Mouse (Mus musculus): Measurements from ENCODE around the gene Kcnj16. TPM values are rescaled to one million over a fixed set of nuclear protein-coding genes. Genes with fewer than 3 reads are reported as not detected.

Kcnj16 gene
- polyA plus RNA-seq, 1 experiment: 0.14 TPM

- Histone ChIP-seq H3K27ac (ENCODE audit: insufficient read depth, low read depth, low read length) (peak within 1 kb of the TSS; percentile 79), H3K4me1 (ENCODE audit: control insufficient read depth, insufficient read depth, insufficient read length, low read length) (peaks cover 4% of the 10 kb centered on the region; the same call in 1 of the 2 replicates)
- TF ChIP-seq CTCF (IDR thresholded peaks at IDR 0.05; ENCODE audit: extremely low read depth, insufficient read length, insufficient replicate concordance, low read depth, low read length): no peak
- peak; percentile 94 for TF ChIP-seq POLR2A (IDR thresholded peaks at IDR 0.05; ENCODE audit: low read depth, low read length)
Observed at GRCm38 (mm10) chr11:111065635-111066298, 97.9 kb downstream of the Kcnj16 start, which contains the start of gene Kcnj2. Kcnj2 (plus strand) TSS chr11:111066164.

DNA sequence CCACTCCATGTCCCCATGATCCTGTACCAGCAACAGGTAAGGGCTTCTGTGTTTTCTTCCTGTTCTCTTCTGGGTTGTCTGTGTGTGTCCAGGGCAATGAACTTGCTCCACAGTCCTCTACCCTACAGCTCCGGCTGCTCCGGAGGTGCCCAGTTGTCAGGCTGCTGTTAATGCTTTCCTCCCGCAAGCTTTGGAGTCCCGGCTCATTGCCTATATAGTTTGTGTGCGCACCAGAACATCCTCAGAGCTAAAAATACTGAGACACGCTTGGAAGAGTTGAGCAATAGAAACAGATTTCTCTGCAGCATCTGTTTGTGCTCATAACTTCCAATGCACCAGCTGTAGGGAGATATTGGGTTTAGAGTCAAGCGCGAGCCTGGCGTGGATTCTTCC lies 98.5 kb downstream of the Kcnj16 start:
- peak overlapping the region; percentile 67 for H3K27ac ChIP-seq (ENCODE audit: insufficient read depth, low read depth, low read length)
- peak overlapping the region; percentile 72 for H3K4me3 ChIP-seq (ENCODE audit: low read depth, low read length)
- WGBS: under 1% methylated on average over 9 of the region's 9 CpGs
- H3K4me1 ChIP-seq (ENCODE audit: control insufficient read depth, insufficient read depth, insufficient read length, low read length): peaks cover 5% of the 10 kb centered on the region; the same call in 1 of the 2 replicates
- H3K27me3 ChIP-seq (ENCODE audit: control insufficient read depth, insufficient read depth, low read length): no peaks in the 10 kb centered on the region
- TF ChIP-seq POLR2A (IDR thresholded peaks at IDR 0.05; ENCODE audit: low read depth, low read length) (no peak), CTCF (IDR thresholded peaks at IDR 0.05; ENCODE audit: extremely low read depth, insufficient read length, insufficient replicate concordance, low read depth, low read length) (no peak)
- H3K36me3 ChIP-seq (ENCODE audit: control insufficient read depth, insufficient read depth, low read length): no peaks in the 10 kb centered on the region

More at GRCm38 (mm10) chr11:111065635-111066298, 97.9 kb downstream of the Kcnj16 start, which contains the start of gene Kcnj2:
- Histone ChIP-seq H3K27me3 (ENCODE audit: control insufficient read depth, insufficient read depth, low read length) (no peaks in the 10 kb centered on the region), H3K4me3 (ENCODE audit: low read depth, low read length) (peak within 1 kb of the TSS; percentile 72), H3K36me3 (ENCODE audit: control insufficient read depth, insufficient read depth, low read length) (no peaks in the 10 kb centered on the region)
- WGBS: under 1% methylated on average over 28 of the region's 28 CpGs

DNA sequence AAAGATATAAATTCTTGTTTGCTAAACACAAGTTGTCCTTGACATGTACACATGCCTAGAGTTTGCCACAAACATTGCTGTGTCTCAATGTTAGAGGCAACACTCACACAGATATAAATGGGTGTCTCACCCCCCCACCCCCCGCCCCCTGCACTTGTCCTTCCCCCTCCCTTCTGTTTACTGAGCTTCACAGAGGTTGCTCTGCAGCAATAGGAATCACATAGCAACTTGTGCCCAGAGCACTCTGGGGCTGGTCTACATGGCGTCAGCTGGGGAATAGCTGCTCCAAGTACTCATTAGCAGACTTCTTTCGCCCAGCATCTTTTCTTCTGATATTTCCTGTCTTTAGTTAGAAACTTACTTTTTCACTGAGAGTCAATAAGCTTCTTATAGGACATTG lies 100.0 kb downstream of the Kcnj16 start:
- H3K4me3 ChIP-seq (ENCODE audit: low read depth, low read length): no peak overlapping the region
- WGBS: 50% methylated on average over 3 of the region's 3 CpGs
- no peaks in the 10 kb centered on the region for H3K27me3 ChIP-seq (ENCODE audit: control insufficient read depth, insufficient read depth, low read length)
- peaks cover 10% of the 10 kb centered on the region for H3K36me3 ChIP-seq (ENCODE audit: control insufficient read depth, insufficient read depth, low read length)
- no peak for TF ChIP-seq CTCF (IDR thresholded peaks at IDR 0.05; ENCODE audit: extremely low read depth, insufficient read length, insufficient replicate concordance, low read depth, low read length)
- TF ChIP-seq POLR2A (IDR thresholded peaks at IDR 0.05; ENCODE audit: low read depth, low read length): no peak
- peaks cover 5% of the 10 kb centered on the region; the same call in 1 of the 2 replicates for H3K4me1 ChIP-seq (ENCODE audit: control insufficient read depth, insufficient read depth, insufficient read length, low read length)
- H3K27ac ChIP-seq (ENCODE audit: insufficient read depth, low read depth, low read length): no peak overlapping the region

GRCm38 (mm10) chr11:111070460-111070859 lies 102.6 kb downstream of the Kcnj16 start:
- TF ChIP-seq CTCF (IDR thresholded peaks at IDR 0.05; ENCODE audit: extremely low read depth, insufficient read length, insufficient replicate concordance, low read depth, low read length) (no peak), POLR2A (IDR thresholded peaks at IDR 0.05; ENCODE audit: low read depth, low read length) (no peak)
- Histone ChIP-seq H3K36me3 (ENCODE audit: control insufficient read depth, insufficient read depth, low read length) (peaks cover 20% of the 10 kb centered on the region), H3K4me3 (ENCODE audit: low read depth, low read length) (no peak overlapping the region), H3K27ac (ENCODE audit: insufficient read depth, low read depth, low read length) (no peak overlapping the region), H3K27me3 (ENCODE audit: control insufficient read depth, insufficient read depth, low read length) (no peaks in the 10 kb centered on the region), H3K4me1 (ENCODE audit: control insufficient read depth, insufficient read depth, insufficient read length, low read length) (peaks cover 5% of the 10 kb centered on the region; the same call in 1 of the 2 replicates)

DNA sequence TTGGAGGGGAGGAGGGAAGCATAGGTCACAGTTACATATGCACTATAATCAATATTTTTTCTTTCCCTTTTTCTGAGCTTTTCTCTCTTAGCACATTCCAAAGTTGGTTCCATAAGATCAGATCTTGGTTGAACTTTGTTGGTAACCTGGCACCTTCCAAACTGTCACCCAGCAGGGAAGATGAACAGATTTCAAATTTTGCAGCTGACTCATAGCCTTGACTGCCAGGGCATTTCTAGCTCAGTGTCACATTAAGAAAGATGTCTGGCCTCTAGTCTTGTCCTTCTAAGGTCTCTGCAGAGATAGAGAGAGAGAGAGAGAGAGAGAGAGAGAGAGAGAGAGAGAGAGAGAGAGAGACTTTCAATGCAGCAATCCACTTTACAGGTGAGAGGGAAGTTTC lies 106.3 kb downstream of the Kcnj16 start:
- Histone ChIP-seq H3K4me3 (ENCODE audit: low read depth, low read length) (no peak overlapping the region), H3K36me3 (ENCODE audit: control insufficient read depth, insufficient read depth, low read length) (peaks cover 20% of the 10 kb centered on the region), H3K27me3 (ENCODE audit: control insufficient read depth, insufficient read depth, low read length) (no peaks in the 10 kb centered on the region), H3K27ac (ENCODE audit: insufficient read depth, low read depth, low read length) (no peak overlapping the region), H3K4me1 (ENCODE audit: control insufficient read depth, insufficient read depth, insufficient read length, low read length) (peaks cover 5% of the 10 kb centered on the region; the same call in 1 of the 2 replicates)
- TF ChIP-seq POLR2A (IDR thresholded peaks at IDR 0.05; ENCODE audit: low read depth, low read length) (no peak), CTCF (IDR thresholded peaks at IDR 0.05; ENCODE audit: extremely low read depth, insufficient read length, insufficient replicate concordance, low read depth, low read length) (no peak)

Other genes with a start within 250 kb of the Kcnj16 start
- 0.36 and 0.47 TPM in 2 replicates for gene Kcnj2, start 98.1 kb downstream of the Kcnj16 start, polyA plus RNA-seq (2012; rRNA removed)